23 mouse cellular contexts compared by ENCODE assay signal in the genomic region with DNA sequence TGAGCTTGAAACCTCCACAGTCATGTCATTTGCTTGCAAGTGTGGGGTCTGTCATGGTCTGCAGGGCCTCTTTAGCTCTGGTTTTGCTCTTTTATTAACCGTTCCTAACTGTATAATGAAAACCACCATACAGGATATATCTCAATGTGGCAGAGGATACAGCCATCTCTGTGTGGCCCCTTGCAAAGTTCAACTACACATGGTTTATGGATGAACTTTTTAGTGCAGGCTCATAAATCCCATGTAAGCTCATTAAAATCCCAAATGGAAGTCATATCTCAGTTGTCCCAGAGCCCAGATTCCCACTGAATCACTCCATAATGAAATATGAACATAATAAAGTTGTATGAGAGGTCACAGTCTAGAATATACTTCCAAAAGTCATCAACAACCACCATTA.
"Had no signal": no experiment of that assay in that cellular context is flagged by ENCODE, and none has a peak within 500 bp of the region (broad histone marks: within the 10 kb centered on the region; RNA-seq: fewer than 3 reads in every experiment).

No protein-coding gene starts in this region.

- H3K9ac ChIP-seq: forebrain, postnatal 0 days; heart, embryonic 13.5 days; heart, embryonic 15.5 days; hindbrain, embryonic 13.5 days; hindbrain, embryonic 15.5 days; limb, embryonic 12.5 days; liver, embryonic 13.5 days; liver, embryonic 15.5 days; liver, postnatal 0 days had no signal

- H3K36me3 ChIP-seq: heart, embryonic 13.5 days; heart, embryonic 15.5 days; hindbrain, embryonic 13.5 days; hindbrain, embryonic 15.5 days; limb, embryonic 10.5 days; limb, embryonic 12.5 days; liver, embryonic 13.5 days; liver, embryonic 15.5 days had no signal

- ATAC-seq: forebrain, postnatal 0 days; hindbrain, postnatal 0 days; intestine, embryonic 16.5 days; liver, postnatal 0 days had no signal

- H3K27me3 ChIP-seq: heart, embryonic 13.5 days; heart, embryonic 15.5 days; hindbrain, embryonic 13.5 days; hindbrain, embryonic 15.5 days; limb, embryonic 12.5 days; liver, embryonic 13.5 days; liver, embryonic 15.5 days had no signal

- H3K9me3 ChIP-seq: heart, embryonic 13.5 days; heart, embryonic 15.5 days; hindbrain, embryonic 13.5 days; hindbrain, embryonic 15.5 days; limb, embryonic 10.5 days; limb, embryonic 12.5 days; liver, embryonic 13.5 days; liver, embryonic 15.5 days had no signal

- DNase-seq: forebrain, postnatal 0 days; gastrocnemius, postnatal 14 days; gastrocnemius, postnatal 36 days; heart, adult 11 months; heart, adult 2 months; heart, postnatal 14 days; heart, postnatal 36 days; liver; liver, embryonic 13.5 days; liver, postnatal 0 days had no signal

- H3K4me2 ChIP-seq: heart, embryonic 11.5 days; heart, embryonic 13.5 days; heart, embryonic 15.5 days; hindbrain, embryonic 13.5 days; hindbrain, embryonic 15.5 days; limb, embryonic 12.5 days; liver, embryonic 11.5 days; liver, embryonic 13.5 days; liver, embryonic 15.5 days had no signal

- H3K4me3 ChIP-seq: heart, adult 2 months; heart, embryonic 13.5 days; heart, embryonic 15.5 days; hindbrain, embryonic 13.5 days; hindbrain, embryonic 15.5 days; layer of hippocampus, adult 2 months; left cerebral cortex, adult 2 months; limb, embryonic 10.5 days; limb, embryonic 12.5 days; liver, embryonic 13.5 days; liver, embryonic 15.5 days had no signal

- H3K27ac ChIP-seq: heart, adult 2 months; heart, embryonic 13.5 days; heart, embryonic 15.5 days; hindbrain, embryonic 13.5 days; hindbrain, embryonic 15.5 days; hindbrain, postnatal 0 days; layer of hippocampus, adult 2 months; left cerebral cortex, adult 2 months; limb, embryonic 10.5 days; limb, embryonic 12.5 days; liver, embryonic 13.5 days; liver, embryonic 15.5 days had no signal

- H3K4me1 ChIP-seq: heart, embryonic 13.5 days; heart, embryonic 15.5 days; hindbrain, embryonic 13.5 days; hindbrain, embryonic 15.5 days; limb, embryonic 10.5 days; limb, embryonic 12.5 days; liver, embryonic 13.5 days; liver, embryonic 15.5 days had no signal
